Mouse (Mus musculus) stomach, postnatal 0 days (tissue): ENCODE measurements around the gene Sestd1. TPM values are rescaled to one million over a fixed set of nuclear protein-coding genes. Genes with fewer than 3 reads are reported as not detected.
A peak's percentile ranks its signal among the peaks of the same experiment; 100 is the strongest.

Experiments used
- ATAC-seq: fragments of 200-750 bp; cut with Nextera tagmentation; 2 replicates; pipeline ENCODE4 v1.8.0; 2017; ENCODE audit not compliant: low FRiP score, low TSS enrichment
- DNase-seq: peaks from one replicate; pipeline ENCODE4 v3.0.0-alpha.2; 2016; ENCODE audit warnings: low spot score
- H3K27ac ChIP-seq: fragments of 300-500 bp; sonication (generic); replicated peaks from 2 replicates; pipeline ENCODE4 v1.5.1; 2014; ENCODE audit warnings: mild to moderate bottlenecking, control low read depth
- H3K27me3 ChIP-seq: fragments of 300-500 bp; sonication (generic); 2 replicates; pipeline ENCODE4 v1.6.1; 2014; ENCODE audit warnings: low read length; ENCODE audit not compliant: control insufficient read depth, insufficient read depth
- H3K36me3 ChIP-seq: fragments of 300-500 bp; sonication (generic); 2 replicates; pipeline ENCODE4 v1.6.1; 2014; ENCODE audit warnings: low read length, mixed read lengths; ENCODE audit not compliant: control insufficient read depth, insufficient read depth
- H3K4me1 ChIP-seq: fragments of 300-500 bp; sonication (generic); replicated peaks from 2 replicates; pipeline ENCODE4 v1.6.1; 2014; ENCODE audit warnings: antibody characterized with exemption; ENCODE audit not compliant: control insufficient read depth, insufficient read depth
- H3K4me2 ChIP-seq: fragments of 300-500 bp; sonication (generic); replicated peaks from 2 replicates; pipeline ENCODE4 v1.6.1; 2014; ENCODE audit warnings: low read depth, mild to moderate bottlenecking, control low read depth, moderate library complexity
- H3K4me3 ChIP-seq: fragments of 300-500 bp; sonication (generic); 2 replicates; pipeline ENCODE4 v1.5.1; 2014; ENCODE audit warnings: low read depth, low read length, control low read depth
- H3K9ac ChIP-seq: fragments of 300-500 bp; sonication (generic); 2 replicates; pipeline ENCODE4 v1.6.1; 2014; ENCODE audit warnings: mild to moderate bottlenecking, low read length, control low read depth, mixed read lengths
- H3K9me3 ChIP-seq: fragments of 300-500 bp; sonication (generic); 2 replicates; pipeline ENCODE4 v1.6.1; 2016; ENCODE audit warnings: low read length; ENCODE audit not compliant: control insufficient read depth
- CTCF ChIP-seq: IDR thresholded peaks from 2 replicates; pipeline ENCODE4 v1.5.1; 2016; ENCODE audit warnings: antibody characterized with exemption, low read depth, mild to moderate bottlenecking, moderate library complexity
- EP300 ChIP-seq: optimal IDR thresholded peaks from 2 replicates; pipeline ENCODE3; 2016; ENCODE audit warnings: antibody characterized with exemption
- WGBS: fragments of 180-500 bp; shearing (Covaris S2); extraction: QIAGEN DNeasy Blood & Tissue Kit; methylation state at CpG from one replicate; pipeline ENCODE4 v1.1.7; 2014; 5-methylcytosine and 5-hydroxymethylcytosine counted together
- polyA plus RNA-seq: library from polyadenylated mRNA; unstranded; fragments of >200 nt; fragmentation: Nextera tagmentation; extraction: Ambion mirVana; gene quantifications from 2 replicates; pipeline ENCODE4 v1.2.1, GENCODE M21; 2015

Gene Sestd1
- polyA plus RNA-seq, 1 experiment from 2014 or later: 7.5 TPM

- H3K9ac ChIP-seq: peak overlapping the region; percentile 70
- WGBS: under 1% methylated on average over 21 of the region's 21 CpGs
These were observed 110.3 kb downstream of the Sestd1 start for GRCm38 (mm10) chr2:77169916-77170632.

GRCm38 (mm10) chr2:77169218-77169617 is 111.2 kb downstream of the Sestd1 start:
- no peaks in the 10 kb centered on the region for H3K9me3 ChIP-seq
- no peak for ATAC-seq
- H3K27ac ChIP-seq: no peak overlapping the region
- H3K27me3 ChIP-seq: no peaks in the 10 kb centered on the region
- H3K4me2 ChIP-seq: peak overlapping the region; percentile 92
- no peaks in the 10 kb centered on the region for H3K36me3 ChIP-seq
- TF ChIP-seq EP300: no peak
- TF ChIP-seq CTCF: no peak
- WGBS: 84% methylated on average over 4 of the region's 4 CpGs
- peak overlapping the region; percentile 61; the same call in 1 of the 2 replicates for H3K4me3 ChIP-seq
- H3K9ac ChIP-seq: peak overlapping the region; percentile 31; the same call in 1 of the 2 replicates
- H3K4me1 ChIP-seq: no peaks in the 10 kb centered on the region; the same call in 1 of the 2 replicates
- DNase-seq: no peak

More at GRCm38 (mm10) chr2:77169916-77170632, 110.3 kb downstream of the Sestd1 start:
- peak; percentile 58 for DNase-seq
- Histone ChIP-seq H3K4me3 (peak overlapping the region; percentile 61), H3K27ac (peak overlapping the region; percentile 88), H3K9me3 (no peaks in the 10 kb centered on the region), H3K4me2 (peak overlapping the region; percentile 92), H3K4me1 (peaks cover 2% of the 10 kb centered on the region; the same call in 1 of the 2 replicates), H3K36me3 (no peaks in the 10 kb centered on the region), H3K27me3 (no peaks in the 10 kb centered on the region)
- TF ChIP-seq CTCF (no peak), EP300 (no peak)
- peak; percentile 72 for ATAC-seq

GRCm38 (mm10) chr2:77168781-77169180 is 111.6 kb downstream of the Sestd1 start:
- ATAC-seq: no peak
- H3K4me2 ChIP-seq: no peak overlapping the region

GRCm38 (mm10) chr2:77168081-77168685 is 112.2 kb downstream of the Sestd1 start:
- H3K9me3 ChIP-seq: no peaks in the 10 kb centered on the region
- no peaks in the 10 kb centered on the region for H3K27me3 ChIP-seq
- H3K9ac ChIP-seq: no peak overlapping the region
- ATAC-seq: no peak
- H3K4me1 ChIP-seq: no peaks in the 10 kb centered on the region; the same call in 1 of the 2 replicates
- H3K4me3 ChIP-seq: no peak overlapping the region
- no peak for DNase-seq
- TF ChIP-seq CTCF (no peak), EP300 (no peak)
- H3K27ac ChIP-seq: no peak overlapping the region
- WGBS: 84% methylated on average over 13 of the region's 13 CpGs
- H3K4me2 ChIP-seq: no peak overlapping the region
- no peaks in the 10 kb centered on the region for H3K36me3 ChIP-seq

More at GRCm38 (mm10) chr2:77168781-77169180, 111.6 kb downstream of the Sestd1 start:
- TF ChIP-seq CTCF (no peak), EP300 (no peak)
- WGBS: 88% methylated on average over 7 of the region's 7 CpGs
- Histone ChIP-seq H3K4me1 (no peaks in the 10 kb centered on the region; the same call in 1 of the 2 replicates), H3K27ac (no peak overlapping the region), H3K36me3 (no peaks in the 10 kb centered on the region), H3K9ac (no peak overlapping the region), H3K9me3 (no peaks in the 10 kb centered on the region), H3K27me3 (no peaks in the 10 kb centered on the region), H3K4me3 (no peak overlapping the region)
- no peak for DNase-seq

GRCm38 (mm10) chr2:77166366-77166765 is 114.0 kb downstream of the Sestd1 start:
- no peak overlapping the region for H3K9ac ChIP-seq
- H3K4me2 ChIP-seq: no peak overlapping the region
- no peak for ATAC-seq
- 73% methylated on average over 4 of the region's 4 CpGs for WGBS
- H3K9me3 ChIP-seq: no peaks in the 10 kb centered on the region
- no peak for DNase-seq
- no peak overlapping the region for H3K27ac ChIP-seq
- H3K27me3 ChIP-seq: no peaks in the 10 kb centered on the region
- no peaks in the 10 kb centered on the region for H3K36me3 ChIP-seq
- TF ChIP-seq EP300: no peak
- TF ChIP-seq CTCF: no peak
- H3K4me3 ChIP-seq: no peak overlapping the region
- no peaks in the 10 kb centered on the region for H3K4me1 ChIP-seq

DNA sequence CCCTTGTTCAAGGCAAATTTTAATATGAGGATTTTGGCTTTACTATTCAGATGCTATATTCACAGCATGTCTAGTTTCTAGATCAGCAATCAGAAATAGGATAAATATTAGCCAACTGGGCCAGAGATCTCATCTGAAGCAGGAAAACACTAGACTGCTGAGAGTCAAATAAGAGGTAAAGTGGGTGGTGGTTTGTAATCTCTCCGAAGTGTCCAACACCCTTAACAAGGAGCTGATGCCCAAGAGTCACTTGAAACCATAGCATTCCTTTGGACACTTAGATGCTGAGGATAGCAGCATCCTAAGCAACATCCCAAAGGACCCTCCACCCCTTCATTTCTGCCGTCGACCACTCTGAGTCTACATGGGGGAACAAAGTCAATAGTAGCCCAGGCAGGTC is 115.7 kb downstream of the Sestd1 start:
- TF ChIP-seq CTCF (no peak), EP300 (no peak)
- Histone ChIP-seq H3K4me1 (no peaks in the 10 kb centered on the region), H3K9ac (no peak overlapping the region), H3K27me3 (no peaks in the 10 kb centered on the region), H3K9me3 (no peaks in the 10 kb centered on the region), H3K4me3 (no peak overlapping the region), H3K27ac (no peak overlapping the region), H3K4me2 (no peak overlapping the region), H3K36me3 (no peaks in the 10 kb centered on the region)
- WGBS: 72% methylated on average over 3 of the region's 3 CpGs
- no peak for ATAC-seq
- DNase-seq: no peak
